Mouse (Mus musculus) kidney, adult 2 months (tissue): Measurements from ENCODE around the gene Stn1. TPM values are rescaled to one million over a fixed set of nuclear protein-coding genes. Genes with fewer than 3 reads are reported as not detected.
A peak's percentile ranks its signal among the peaks of the same experiment; 100 is the strongest.

Experiments used
- DNase-seq: peaks from one replicate; pipeline ENCODE4 v3.0.0; 2021
- H3K27ac ChIP-seq: fragments of 200-500 bp; 2 replicates; pipeline ENCODE4 v1.5.1; 2012; ENCODE audit warnings: low read depth, low read length, control low read depth, inconsistent platforms; ENCODE audit not compliant: insufficient read depth
- H3K27me3 ChIP-seq: fragments of 200-500 bp; replicated peaks from 2 replicates; pipeline ENCODE4 v1.6.1; 2012; ENCODE audit warnings: mild to moderate bottlenecking, moderate library complexity, low read length, inconsistent platforms; ENCODE audit not compliant: control insufficient read depth, insufficient read depth
- H3K36me3 ChIP-seq: fragments of 200-500 bp; 2 replicates; pipeline ENCODE4 v1.6.1; 2012; ENCODE audit warnings: mild to moderate bottlenecking, moderate library complexity, low read length, inconsistent platforms; ENCODE audit not compliant: control insufficient read depth, insufficient read depth
- H3K4me1 ChIP-seq: fragments of 200-500 bp; 2 replicates; pipeline ENCODE4 v1.6.1; 2011; ENCODE audit warnings: low read length; ENCODE audit not compliant: control insufficient read depth, insufficient read depth
- H3K4me3 ChIP-seq: fragments of 200-500 bp; 2 replicates; pipeline ENCODE4 v1.5.1; 2011; ENCODE audit warnings: mild to moderate bottlenecking, low read depth, low read length, control low read depth; ENCODE audit not compliant: insufficient read depth
- CTCF ChIP-seq: fragments of 200-500 bp; conservative IDR thresholded peaks from 2 replicates; pipeline ENCODE4 v1.5.1; 2011; ENCODE audit warnings: low read depth, mild to moderate bottlenecking, control low read depth, low read length, moderate library complexity, mixed read lengths; ENCODE audit not compliant: insufficient read depth, insufficient read length
- POLR2A ChIP-seq: fragments of 200-500 bp; IDR thresholded peaks from one replicate; pipeline ENCODE4 v1.6.1; 2011; ENCODE audit warnings: low read depth, low read length, control low read depth
- WGBS: fragments of 180-500 bp; shearing (Covaris S2); methylation state at CpG from one replicate; pipeline ENCODE4 v1.1.7; 2018; 5-methylcytosine and 5-hydroxymethylcytosine counted together
- polyA plus RNA-seq: library from polyadenylated mRNA; depleted of rRNA; stranded (reverse); fragments of >200 nt; gene quantifications from 2 replicates; pipeline ENCODE4 v1.2.3, GENCODE M21; 2012

Gene Stn1
- polyA plus RNA-seq, 1 experiment = 12.3 TPM

DNA sequence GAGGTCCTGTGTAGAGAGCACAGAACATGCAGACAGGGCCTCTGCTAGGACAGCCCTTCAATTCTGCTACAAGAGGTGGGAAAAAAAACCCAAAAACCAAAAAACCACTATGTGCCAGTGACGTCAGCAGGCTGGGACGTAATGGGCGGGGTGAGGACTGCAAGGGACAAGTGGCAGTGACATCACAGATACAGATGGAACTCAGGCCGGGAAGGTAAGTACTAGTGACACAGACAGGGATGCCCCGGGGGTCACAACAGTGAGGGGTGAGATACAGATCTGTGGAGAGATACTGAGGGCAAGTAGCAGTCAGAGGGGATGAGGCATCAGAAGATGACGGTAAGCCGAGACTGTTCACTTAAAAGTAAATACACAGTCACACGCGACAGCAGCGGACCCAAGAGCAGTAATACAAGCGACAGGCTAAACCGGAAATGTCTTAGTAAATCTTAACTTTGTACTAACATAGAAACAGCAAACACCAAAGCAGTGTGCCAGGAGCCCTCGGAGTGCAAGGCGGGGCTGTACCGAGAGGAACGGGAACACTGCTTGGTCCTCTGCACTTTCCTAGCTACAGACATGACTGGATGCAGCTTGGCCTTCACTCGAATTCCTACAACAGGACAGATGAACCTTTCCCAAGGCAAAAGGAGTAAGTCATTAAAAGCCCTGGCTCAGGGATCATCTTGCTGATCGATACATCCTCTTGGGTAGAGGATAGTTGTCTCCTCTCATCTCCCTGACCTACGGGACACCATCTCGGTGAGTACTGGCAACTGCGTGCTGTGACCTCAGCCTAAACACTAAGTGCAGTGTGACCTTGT is 24.3 kb downstream of the Stn1 start:
- DNase-seq = peak; percentile 59
- WGBS = 47% methylated on average over 21 of the region's 21 CpGs
- Histone ChIP-seq H3K4me3 (0 out of 2 replicates have a peak overlapping the region, but pooled peaks have one; percentile 27), H3K4me1 (peaks cover 7% of the 10 kb centered on the region; the same call in 1 of the 2 replicates), H3K27me3 (no peaks in the 10 kb centered on the region), H3K27ac (peak overlapping the region; percentile 56), H3K36me3 (no peaks in the 10 kb centered on the region)
- TF ChIP-seq CTCF (no peak), POLR2A (no peak)

DNA sequence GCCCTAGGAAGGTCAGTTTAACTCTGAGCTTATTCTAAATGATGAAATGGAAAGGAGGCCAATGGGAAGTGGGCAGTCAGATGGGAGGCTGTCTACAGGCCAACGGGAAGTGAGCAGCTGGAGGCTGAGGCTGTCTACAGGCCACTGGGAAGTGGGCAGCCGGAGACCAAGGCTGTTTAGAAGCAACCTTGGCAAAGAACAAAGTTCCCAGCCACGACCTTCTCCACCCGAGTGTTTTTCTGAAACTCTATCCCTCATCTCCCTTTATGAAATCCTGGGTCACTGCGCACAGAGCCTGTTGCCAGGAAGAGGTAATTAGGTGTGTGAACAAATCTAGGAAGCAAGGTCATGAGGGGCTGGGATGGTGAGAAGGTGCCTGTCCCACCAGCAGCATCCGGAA is 25.3 kb downstream of the Stn1 start:
- Histone ChIP-seq H3K36me3 (no peaks in the 10 kb centered on the region), H3K4me1 (peaks cover 7% of the 10 kb centered on the region; the same call in 1 of the 2 replicates), H3K27ac (peak overlapping the region; percentile 47; the same call in 1 of the 2 replicates), H3K27me3 (no peaks in the 10 kb centered on the region), H3K4me3 (no peak overlapping the region)
- TF ChIP-seq POLR2A = no peak
- 58% methylated on average over 6 of the region's 6 CpGs for WGBS
- peak; percentile 39 for DNase-seq

GRCm38 (mm10) chr19:47511294-47511675 is 26.0 kb downstream of the Stn1 start:
- Histone ChIP-seq H3K27ac (peak overlapping the region; percentile 37), H3K4me3 (no peak overlapping the region), H3K4me1 (peaks cover 7% of the 10 kb centered on the region; the same call in 1 of the 2 replicates), H3K27me3 (no peaks in the 10 kb centered on the region), H3K36me3 (no peaks in the 10 kb centered on the region)
- no peak for DNase-seq
- 67% methylated on average over 7 of the region's 7 CpGs for WGBS
- TF ChIP-seq CTCF (no peak), POLR2A (no peak)

DNA sequence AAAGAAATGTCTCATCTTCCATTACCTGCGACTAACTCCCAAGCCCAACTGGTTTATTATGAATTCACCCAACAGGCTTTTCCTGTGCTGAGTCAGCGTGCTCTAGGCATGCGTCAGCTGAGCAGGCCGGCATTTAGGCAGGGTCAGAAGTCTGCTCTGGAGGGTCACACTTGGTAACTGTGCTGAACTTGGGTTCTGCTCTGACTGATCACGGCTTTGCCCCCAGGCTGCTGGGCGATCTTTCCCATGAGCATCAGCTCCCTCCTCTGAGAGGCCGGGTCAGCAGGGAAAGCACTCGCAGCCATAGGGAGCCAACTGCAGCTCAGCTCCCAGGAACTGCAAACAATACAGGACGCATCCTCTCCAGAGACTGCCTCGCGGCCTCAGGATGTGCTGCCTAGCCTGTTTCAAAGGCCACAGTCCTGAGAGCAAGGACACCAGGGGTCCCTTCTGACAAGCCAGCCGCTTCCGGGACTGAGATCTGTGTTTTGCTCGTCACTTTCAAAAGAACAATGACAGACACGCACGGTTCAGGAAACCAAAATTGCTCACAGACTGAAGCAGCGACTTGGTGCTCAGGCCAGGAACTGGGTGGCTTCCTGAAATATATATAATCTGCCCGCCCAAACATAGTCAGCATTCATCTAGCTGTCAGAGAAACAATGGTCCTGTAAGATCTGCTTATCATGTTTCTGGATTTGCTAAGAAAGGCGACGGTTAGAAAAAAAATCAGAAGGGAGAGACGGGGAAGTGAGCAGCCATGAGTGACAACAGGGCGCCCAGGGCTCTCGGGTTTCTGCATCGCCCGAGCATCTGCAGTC is 26.6 kb downstream of the Stn1 start:
- DNase-seq = peak; percentile 79

DNA sequence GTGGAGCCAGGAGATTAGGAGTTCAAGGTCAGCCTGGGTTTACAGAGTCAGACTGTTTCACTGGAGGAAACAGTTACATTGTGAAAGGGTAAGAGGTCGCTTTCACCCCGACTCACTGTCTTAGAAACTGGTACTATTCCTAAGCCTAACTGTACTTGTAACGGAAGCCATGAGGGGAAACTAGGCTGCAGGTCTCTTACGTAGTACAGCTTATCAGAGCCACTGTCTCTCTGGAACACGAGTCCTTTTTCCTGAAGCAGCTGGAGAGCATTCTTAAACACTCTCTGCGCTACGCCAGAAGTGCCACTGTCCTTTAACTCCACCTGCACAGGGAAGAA is 27.2 kb downstream of the Stn1 start:
- no peak overlapping the region for H3K4me3 ChIP-seq
- no peaks in the 10 kb centered on the region for H3K36me3 ChIP-seq
- TF ChIP-seq CTCF = no peak
- TF ChIP-seq POLR2A = no peak
- no peak for DNase-seq
- peak overlapping the region; percentile 77 for H3K27ac ChIP-seq
- no peaks in the 10 kb centered on the region for H3K27me3 ChIP-seq
- 73% methylated on average over 7 of the region's 7 CpGs for WGBS
- peaks cover 7% of the 10 kb centered on the region; the same call in 1 of the 2 replicates for H3K4me1 ChIP-seq

More for the DNA sequence above, 26.6 kb downstream of the Stn1 start:
- TF ChIP-seq POLR2A = no peak
- no peak for TF ChIP-seq CTCF
- H3K4me3 ChIP-seq = no peak overlapping the region
- H3K36me3 ChIP-seq = no peaks in the 10 kb centered on the region
- WGBS = 45% methylated on average over 25 of the region's 25 CpGs
- peak overlapping the region; percentile 77 for H3K27ac ChIP-seq
- no peaks in the 10 kb centered on the region for H3K27me3 ChIP-seq
- peaks cover 7% of the 10 kb centered on the region; the same call in 1 of the 2 replicates for H3K4me1 ChIP-seq

DNA sequence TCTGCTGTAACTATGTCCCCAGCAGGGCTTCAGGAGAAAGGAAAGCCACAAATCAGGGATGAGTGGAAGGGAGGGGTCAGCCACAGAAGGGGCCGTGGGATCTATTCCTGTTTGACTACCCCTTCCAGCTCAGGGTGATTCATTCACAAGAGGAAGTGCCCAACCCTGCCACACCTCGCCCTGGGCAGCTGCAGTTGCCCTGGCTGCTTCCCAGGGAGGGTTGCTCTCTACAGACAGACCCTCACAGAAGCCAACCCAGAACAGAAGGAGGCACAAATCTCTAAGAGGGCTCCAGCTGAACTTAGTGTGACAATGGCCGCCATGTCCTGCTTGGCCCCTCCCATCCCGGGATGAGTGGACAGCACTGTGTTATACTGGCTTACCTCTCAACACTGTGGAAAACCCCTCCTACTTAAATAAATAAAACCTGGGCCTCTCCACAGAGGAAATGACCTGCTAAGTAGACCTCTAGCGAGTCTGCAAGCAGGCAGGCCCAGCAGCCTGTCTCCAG is 28.5 kb downstream of the Stn1 start:
- Histone ChIP-seq H3K4me1 (peaks cover 7% of the 10 kb centered on the region; the same call in 1 of the 2 replicates), H3K27me3 (no peaks in the 10 kb centered on the region), H3K36me3 (no peaks in the 10 kb centered on the region), H3K27ac (peak overlapping the region; percentile 18), H3K4me3 (no peak overlapping the region)
- no peak for TF ChIP-seq CTCF
- no peak for TF ChIP-seq POLR2A
- 58% methylated on average over 5 of the region's 5 CpGs for WGBS
- DNase-seq = peak; percentile 42

DNA sequence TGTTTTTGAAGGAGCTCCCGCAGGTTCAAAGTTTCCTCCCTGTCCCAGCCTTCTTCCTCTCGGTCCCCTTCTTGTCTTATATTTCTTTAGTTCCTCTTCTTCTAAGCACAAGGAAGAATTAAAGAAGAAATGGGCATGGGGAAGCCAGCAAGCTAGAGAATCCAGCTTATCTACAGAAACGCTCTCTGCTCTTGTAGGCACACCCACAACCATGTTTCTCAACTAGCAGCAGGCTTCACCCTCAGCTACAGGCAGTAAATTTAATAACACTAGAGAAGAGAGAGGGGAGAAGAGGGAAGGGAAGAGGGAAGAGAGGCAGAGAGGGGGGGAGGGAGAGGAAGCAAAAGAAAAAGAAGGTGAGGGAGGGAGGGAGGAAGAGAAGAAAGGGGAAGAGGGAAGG is 29.1 kb downstream of the Stn1 start:
- no peak for TF ChIP-seq POLR2A
- no peak for TF ChIP-seq CTCF
- H3K4me3 ChIP-seq = no peak overlapping the region
- no peaks in the 10 kb centered on the region for H3K36me3 ChIP-seq
- H3K27me3 ChIP-seq = no peaks in the 10 kb centered on the region
- peak overlapping the region; percentile 18 for H3K27ac ChIP-seq
- WGBS = 69% methylated on average over 3 of the region's 3 CpGs
- H3K4me1 ChIP-seq = peaks cover 7% of the 10 kb centered on the region; the same call in 1 of the 2 replicates
- DNase-seq = no peak
